Mouse (Mus musculus) heart, postnatal 0 days (tissue): ENCODE results near the gene Camk2d.

Experiments
- CTCF ChIP-seq: IDR thresholded peaks from 2 replicates; pipeline ENCODE4 v1.5.1; 2016; ENCODE audit warnings: antibody characterized with exemption, control low read depth, low read depth
- EP300 ChIP-seq: IDR thresholded peaks from 2 replicates; pipeline ENCODE4 v1.6.1; 2016; ENCODE audit warnings: antibody characterized with exemption, low read depth

- TF ChIP-seq EP300 (no peak), CTCF (no peak)
These were observed 168.6 kb downstream of the Camk2d start for GRCm38 (mm10) chr3:126764745-126765144.
